Mouse (Mus musculus) thymus, postnatal 36 days (tissue): ENCODE data around the gene Lrmda.

Source experiments
- DNase-seq, 2 experiments: peaks; one replicate each; pipeline ENCODE4 v3.0.0; 2022; ENCODE audit warnings: mixed read lengths in 2 of 2

Lrmda gene

GRCm38 (mm10) chr14:22019252-22019948, at the start of gene Lrmda:
Lrmda (plus strand) TSS chr14:22019712.
- peak; percentile 26 to 47 for DNase-seq

GRCm38 (mm10) chr14:21981462-21981861, 38.0 kb upstream of the Lrmda start:
- DNase-seq = peak; percentile 49 to 57

GRCm38 (mm10) chr14:21982096-21982591, 37.4 kb upstream of the Lrmda start:
- no peak for DNase-seq

- DNase-seq = no peak
These were observed 36.8 kb upstream of the Lrmda start for GRCm38 (mm10) chr14:21982592-21983310.

GRCm38 (mm10) chr14:21983311-21983949, 36.1 kb upstream of the Lrmda start:
- peak in 1 of 2 experiments; percentile 7 for DNase-seq

GRCm38 (mm10) chr14:21983950-21984730, 35.4 kb upstream of the Lrmda start:
- DNase-seq = no peak

- DNase-seq = peak in 1 of 2 experiments; percentile 9
These were observed 34.6 kb upstream of the Lrmda start for GRCm38 (mm10) chr14:21984757-21985425.

- peak in 1 of 2 experiments; percentile 24 for DNase-seq
These were observed 34.0 kb upstream of the Lrmda start for GRCm38 (mm10) chr14:21985426-21985931.

- peak; percentile 78 to 80 for DNase-seq
These were observed 33.4 kb upstream of the Lrmda start for GRCm38 (mm10) chr14:21985981-21986732.

- DNase-seq = peak in 1 of 2 experiments; percentile 33
These were observed 32.5 kb upstream of the Lrmda start for GRCm38 (mm10) chr14:21986733-21987659.

- peak; percentile 49 to 68 for DNase-seq
These were observed 31.6 kb upstream of the Lrmda start for GRCm38 (mm10) chr14:21987660-21988576.

GRCm38 (mm10) chr14:21988577-21989290, 30.8 kb upstream of the Lrmda start:
- no peak for DNase-seq

GRCm38 (mm10) chr14:21989291-21989913, 30.1 kb upstream of the Lrmda start, which contains the start of gene Zfp503:
Zfp503 (minus strand) TSS chr14:21989601.
- DNase-seq = peak; percentile 10 to 23

- DNase-seq = no peak
These were observed 29.0 kb upstream of the Lrmda start for GRCm38 (mm10) chr14:21990321-21991021.

GRCm38 (mm10) chr14:21991251-21991780, 28.2 kb upstream of the Lrmda start:
- DNase-seq = no peak

- DNase-seq = no peak
These were observed 27.7 kb upstream of the Lrmda start for GRCm38 (mm10) chr14:21991856-21992255.
